Mouse (Mus musculus): ENCODE results near the gene Psrc1.

The Psrc1 gene

DNA sequence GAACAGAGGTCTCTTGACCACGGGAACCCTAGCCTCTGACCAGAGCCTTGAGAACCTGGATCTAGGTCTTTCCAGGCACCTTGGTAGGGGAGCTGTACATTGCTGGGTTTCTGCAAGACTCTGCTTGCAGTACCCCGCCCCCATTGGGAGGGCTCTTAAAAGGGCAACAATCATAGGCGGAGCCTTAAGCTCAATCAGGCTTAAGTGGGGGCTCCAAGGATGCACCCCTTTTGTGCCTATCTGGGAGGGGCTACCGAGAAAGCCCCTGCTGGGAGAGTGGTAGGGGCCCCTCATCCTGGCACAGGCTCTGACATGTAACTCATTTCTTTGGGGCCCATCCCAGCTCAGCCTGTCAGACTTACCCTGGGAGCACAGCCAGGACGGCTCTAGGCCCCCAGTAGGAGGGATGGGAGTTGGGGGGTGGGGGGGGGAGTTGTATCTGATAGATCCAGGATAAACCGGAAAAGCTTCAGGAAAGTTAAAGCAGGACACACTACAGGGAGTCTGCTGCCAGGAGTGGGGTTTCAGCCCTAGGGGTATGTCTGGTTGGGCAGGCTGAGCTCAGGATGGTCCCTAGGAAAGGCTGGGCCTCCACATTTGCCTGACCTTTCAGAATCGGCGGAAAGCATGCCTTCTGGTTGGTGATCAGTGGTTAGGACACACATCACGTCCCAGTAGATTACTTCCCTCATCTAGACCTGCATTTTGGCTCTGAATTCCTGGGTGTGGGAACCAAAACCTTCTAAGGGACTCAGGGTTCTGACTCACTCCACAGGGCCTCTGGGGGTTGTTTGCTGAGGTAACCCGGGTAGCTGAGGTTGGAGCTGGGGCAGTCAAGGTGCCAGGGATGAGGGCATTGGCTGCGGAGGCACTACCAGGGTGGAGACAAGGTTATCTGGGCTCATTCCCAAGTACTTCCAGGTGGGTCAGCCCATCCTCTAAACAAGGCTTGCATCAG, 40.5 kb downstream of the Psrc1 start:
- 22% methylated on average over 11 of the region's 11 CpGs for WGBS

DNA sequence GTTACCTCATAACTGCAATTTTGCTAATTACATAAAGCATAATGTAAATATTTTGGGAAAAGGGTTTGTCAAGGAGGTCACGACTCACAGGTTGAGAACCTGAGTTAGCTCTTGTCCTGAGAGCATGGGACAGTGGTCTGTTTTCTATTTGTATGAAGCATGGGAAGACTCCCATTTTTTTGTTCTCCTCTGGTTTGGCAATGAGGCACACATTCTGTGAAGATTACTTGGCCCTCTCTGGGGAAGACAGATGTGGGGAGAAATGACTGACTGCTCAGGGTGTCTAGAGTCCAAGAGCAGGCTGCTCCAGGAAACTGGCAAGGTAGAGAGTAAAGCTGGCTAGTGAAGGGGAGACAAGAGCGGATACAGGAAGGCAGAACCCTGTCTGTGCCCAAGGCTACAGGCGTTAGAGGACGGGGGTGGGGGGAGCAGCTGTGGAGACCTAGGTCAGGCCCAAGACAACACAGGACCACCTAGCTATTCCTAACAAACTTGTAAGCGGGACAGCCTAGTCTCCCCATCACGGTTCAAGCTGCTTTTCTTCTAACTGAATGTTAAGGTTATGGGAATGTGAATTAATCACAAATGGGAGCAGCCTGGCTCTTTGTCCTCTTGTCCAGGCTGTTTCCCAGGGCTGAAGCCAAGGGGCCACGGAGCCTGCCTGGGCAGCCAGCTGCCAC, 41.4 kb downstream of the Psrc1 start:
- WGBS: 69% methylated on average over 7 of the region's 7 CpGs

DNA sequence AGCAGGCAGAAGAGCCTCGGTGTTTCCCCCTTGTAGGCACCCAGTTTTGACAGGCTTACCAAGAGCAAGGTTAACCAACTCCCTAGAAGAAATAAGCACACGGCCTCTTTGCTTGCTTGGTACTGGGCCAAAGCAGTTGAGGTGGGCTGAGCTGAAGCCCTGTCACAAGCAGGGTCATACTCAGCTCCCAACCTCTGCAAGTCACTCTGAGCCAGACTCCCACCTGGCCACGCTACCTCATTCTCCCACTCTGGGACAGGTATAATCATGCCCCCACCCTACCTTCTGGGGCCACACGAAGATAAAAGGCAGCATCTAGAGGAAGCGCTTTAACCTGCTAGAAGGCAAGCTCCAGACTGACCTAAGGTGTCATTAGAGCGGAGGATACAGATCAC, 42.0 kb downstream of the Psrc1 start:
- WGBS: 75% methylated on average over 6 of the region's 6 CpGs

DNA sequence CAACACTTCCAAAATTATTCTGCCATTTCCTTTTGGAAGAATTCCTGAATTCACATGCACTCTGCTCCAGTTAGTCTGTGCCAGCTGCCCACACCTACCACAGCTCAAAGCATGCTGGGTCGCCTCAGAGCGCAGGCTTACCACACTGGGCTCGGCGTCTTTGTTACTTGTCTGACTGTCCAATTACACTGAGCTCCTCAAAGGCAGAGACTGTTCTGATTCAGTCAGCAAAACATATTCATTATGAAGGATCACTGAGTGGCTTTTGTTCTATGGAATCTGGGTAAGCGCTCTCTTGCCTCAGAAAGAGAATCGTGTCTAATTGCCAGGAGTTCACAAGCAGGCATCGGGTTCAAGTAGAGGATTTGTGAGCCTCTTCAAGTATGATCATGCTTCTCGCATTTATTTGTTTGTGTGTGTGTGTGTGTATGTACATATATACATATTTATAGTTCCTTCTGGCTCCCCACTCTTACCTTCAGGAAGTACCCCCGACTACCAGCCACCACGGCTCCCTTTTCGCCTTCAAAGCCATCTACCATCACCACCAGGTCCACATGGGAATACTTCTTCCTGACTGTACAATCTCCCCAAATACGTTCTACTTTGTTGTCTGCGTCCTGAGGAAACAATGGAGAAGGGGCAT, 49.0 kb downstream of the Psrc1 start:
- WGBS: 43% methylated on average over 13 of the region's 13 CpGs

DNA sequence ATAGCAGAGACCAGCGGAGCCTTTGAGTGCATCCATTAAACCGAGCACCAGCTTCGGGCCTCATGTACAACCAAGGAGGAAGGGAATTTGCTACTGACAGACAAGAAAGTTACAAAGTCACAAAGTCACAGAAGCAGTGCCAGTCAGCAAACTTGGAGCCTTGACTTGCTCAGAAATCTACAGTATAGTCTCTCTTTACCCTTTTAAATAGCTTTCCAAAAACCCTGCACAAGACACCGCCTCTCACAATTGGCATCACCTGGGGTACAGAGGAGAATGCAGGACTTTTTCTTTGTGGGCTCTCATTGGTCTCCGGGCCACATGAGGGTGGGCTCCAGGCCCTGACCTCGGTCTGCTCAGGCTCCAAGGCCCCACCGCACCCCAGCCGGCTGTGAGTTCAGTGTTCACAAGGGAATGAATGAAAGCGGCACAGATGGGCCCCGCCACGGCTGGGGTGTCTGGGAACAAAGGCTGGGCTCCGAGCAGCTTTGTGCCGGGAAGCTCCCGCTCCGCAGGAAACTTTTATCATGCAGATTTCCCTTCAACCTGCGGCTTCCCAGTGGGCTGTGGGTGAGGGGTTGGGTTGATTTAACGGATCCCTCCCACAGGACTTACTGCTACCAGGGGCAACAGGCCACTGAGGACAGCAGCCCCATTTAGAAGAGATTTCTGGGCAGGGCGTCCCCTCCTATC, 49.7 kb downstream of the Psrc1 start:
- WGBS: 49% methylated on average over 18 of the region's 18 CpGs

DNA sequence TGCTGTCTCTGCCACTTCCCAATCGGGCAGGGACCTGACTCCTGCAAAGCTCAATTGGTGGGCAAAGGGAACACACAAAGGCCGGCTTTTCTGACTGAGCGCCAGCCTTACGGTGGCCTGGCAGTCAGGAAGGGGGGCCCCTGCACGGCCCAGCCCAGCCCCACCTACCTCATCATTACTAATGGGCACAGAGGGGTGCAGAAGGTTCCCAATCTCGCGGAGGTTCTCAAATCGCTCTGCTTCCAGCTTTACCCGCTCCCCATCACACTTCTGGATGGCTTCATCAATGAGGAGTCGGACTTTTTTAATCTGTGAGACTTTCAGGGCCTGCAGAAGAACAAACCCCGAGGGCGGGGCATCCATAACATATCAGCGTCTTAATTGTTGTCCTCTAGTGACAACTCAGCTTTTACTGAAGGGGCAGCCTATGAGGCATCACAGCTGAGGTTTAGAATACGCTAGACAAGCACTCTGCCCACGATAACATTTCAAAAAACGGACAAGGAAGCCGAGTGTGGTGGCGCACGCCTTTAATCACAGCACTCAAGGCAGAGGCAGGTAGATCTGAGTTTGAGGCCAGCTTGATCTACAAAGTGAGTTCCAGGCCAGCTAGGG, 50.3 kb downstream of the Psrc1 start:
- 56% methylated on average over 19 of the region's 19 CpGs for WGBS

DNA sequence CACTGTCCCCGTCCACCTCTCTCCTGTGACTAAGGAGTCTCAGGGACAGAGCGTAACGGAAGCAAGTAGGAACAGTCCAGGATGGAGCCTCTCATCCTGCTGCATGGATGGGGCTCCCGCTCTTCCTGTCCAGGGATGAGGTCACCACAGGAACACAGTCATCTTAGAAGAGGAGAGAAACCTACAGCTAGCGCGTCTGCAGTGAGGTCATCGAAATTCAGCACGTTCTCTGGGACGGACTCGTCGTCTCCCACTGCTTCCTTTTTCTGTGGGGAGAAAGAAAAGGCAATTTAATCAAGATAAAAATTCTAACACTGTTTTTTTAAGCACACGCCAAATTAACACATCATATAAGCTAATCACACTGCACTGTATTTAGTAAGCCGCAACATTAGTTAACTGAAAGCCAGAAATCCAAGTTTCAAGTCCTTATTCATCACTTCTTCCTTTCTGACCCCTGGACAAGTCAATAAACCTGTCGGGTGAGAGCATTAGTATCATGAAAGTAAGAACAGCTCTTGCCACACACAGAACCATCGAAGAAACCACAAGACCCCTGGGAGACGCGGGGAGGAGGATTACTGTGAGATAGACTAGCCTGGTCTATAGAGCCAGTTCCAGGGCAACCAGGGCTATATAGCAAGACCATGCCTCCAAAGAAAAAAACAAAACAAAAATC, 52.2 kb downstream of the Psrc1 start:
- WGBS: 73% methylated on average over 17 of the region's 17 CpGs

DNA sequence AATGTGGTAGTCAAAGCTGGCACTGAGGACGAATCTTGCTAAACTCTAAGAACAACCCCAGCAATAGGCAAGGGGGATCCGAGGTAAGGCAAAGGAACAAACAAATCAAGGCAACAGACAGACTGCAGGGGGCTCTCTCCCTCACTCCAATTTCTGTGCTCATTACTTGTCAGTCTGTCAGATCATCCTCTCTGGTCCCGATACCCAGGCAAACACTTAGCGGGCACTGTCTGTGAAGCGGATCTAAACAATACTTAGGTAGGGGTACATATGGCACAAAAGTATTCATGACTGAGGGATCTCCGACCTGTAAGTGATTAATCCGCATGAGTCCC, 52.7 kb downstream of the Psrc1 start:
- WGBS: 78% methylated on average over 7 of the region's 7 CpGs
